In the genomic region with DNA sequence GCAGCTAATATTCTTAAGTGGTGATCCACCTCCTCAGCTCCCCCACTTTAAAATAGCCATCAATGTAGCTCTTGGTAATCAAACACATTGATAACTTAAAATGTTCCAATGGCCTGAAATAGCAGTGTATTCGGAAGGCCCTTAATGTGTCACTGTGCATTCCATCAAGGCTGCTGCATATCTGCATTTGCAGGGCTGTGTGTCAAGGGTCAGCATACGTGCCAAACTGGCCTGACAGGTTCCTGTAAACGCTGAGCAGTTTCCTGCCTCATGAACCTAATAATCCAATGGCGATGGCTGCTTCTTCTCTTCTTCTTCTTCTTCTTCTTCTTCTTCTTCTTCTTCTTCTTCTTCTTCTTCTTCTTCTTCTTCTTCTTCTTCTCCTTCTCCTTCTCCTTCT, we compare ENCODE assay signal across 12 mouse cellular contexts.
"Had no signal": no experiment of that assay in that cellular context is flagged by ENCODE, and none has a peak within 500 bp of the region (broad histone marks: within the 10 kb centered on the region; RNA-seq: fewer than 3 reads in every experiment).

No protein-coding gene starts in this region.

- H3K27ac ChIP-seq: limb, embryonic 15.5 days; liver, embryonic 12.5 days; midbrain, embryonic 13.5 days had no signal

- DNase-seq: kidney, adult 8-10 months; kidney, postnatal 25 days; layer of hippocampus, postnatal 36 days; lung, postnatal 4 days; right cerebral cortex, postnatal 14 days; thymus, adult 2 months; thymus, postnatal 36 days had no signal

- H3K27me3 ChIP-seq: limb, embryonic 15.5 days; liver, embryonic 12.5 days; midbrain, embryonic 13.5 days had no signal

- ATAC-seq: inflammation-experienced regulatory T-cells, adult 6 months; liver, embryonic 12.5 days; midbrain, embryonic 13.5 days had no signal

- H3K4me2 ChIP-seq: limb, embryonic 15.5 days; liver, embryonic 12.5 days; midbrain, embryonic 13.5 days had no signal

- H3K9ac ChIP-seq: limb, embryonic 15.5 days; liver, embryonic 12.5 days; midbrain, embryonic 13.5 days had no signal

- H3K36me3 ChIP-seq: limb, embryonic 15.5 days; liver, embryonic 12.5 days; midbrain, embryonic 13.5 days had no signal

- H3K4me1 ChIP-seq: liver, embryonic 12.5 days; megakaryocyte, embryonic 14.5 days; midbrain, embryonic 13.5 days had no signal

- H3K4me3 ChIP-seq: limb, embryonic 15.5 days; liver, embryonic 12.5 days; megakaryocyte, embryonic 14.5 days; midbrain, embryonic 13.5 days had no signal

- H3K9me3 ChIP-seq: limb, embryonic 15.5 days; liver, embryonic 12.5 days; midbrain, embryonic 13.5 days had no signal
